Mouse (Mus musculus) MEL (cell line): ENCODE measurements around the gene Fgf12. TPM values are rescaled to one million over a fixed set of nuclear protein-coding genes. Genes with fewer than 3 reads are reported as not detected.

ENCODE experiments used
- DNase-seq: peaks from one replicate; pipeline ENCODE4 v3.0.0; 2011; ENCODE audit warnings: low read depth, low spot score
- H3K27ac ChIP-seq: 2 replicates; pipeline ENCODE4 v1.5.1; 2012; ENCODE audit warnings: low read depth, mild to moderate bottlenecking, control low read depth, low read length, moderate library complexity; ENCODE audit not compliant: control insufficient read depth
- H3K27me3 ChIP-seq, 2 experiments: fragments of 150-350 bp in 1 of 2; sonication (generic) in 1 of 2; 2 replicates each; pipeline ENCODE4 v1.6.1; 2012; ENCODE audit warnings: low read length in 2 of 2, mild to moderate bottlenecking in 2 of 2, improper control_type of control experiment in 1 of 2, moderate library complexity in 1 of 2; ENCODE audit not compliant: insufficient read depth in 2 of 2, control insufficient read depth in 1 of 2
- H3K36me3 ChIP-seq, 2 experiments: 2 replicates each; pipeline ENCODE4 v1.6.1; 2012 to 2014; ENCODE audit warnings: low read length in 2 of 2, improper control_type of control experiment in 1 of 2, inconsistent platforms in 1 of 2, mild to moderate bottlenecking in 1 of 2; ENCODE audit not compliant: insufficient read depth in 2 of 2, control insufficient read depth in 1 of 2
- H3K4me1 ChIP-seq, 2 experiments: fragments of 150-350 bp in 1 of 2; sonication (generic) in 1 of 2; 2 replicates each; pipeline ENCODE4 v1.6.1; 2012; ENCODE audit warnings: low read length in 2 of 2, improper control_type of control experiment in 1 of 2, mild to moderate bottlenecking in 1 of 2; ENCODE audit not compliant: insufficient read depth in 2 of 2, control insufficient read depth in 1 of 2
- H3K4me3 ChIP-seq, 2 experiments: fragments of 150-350 bp in 1 of 2; sonication (generic) in 1 of 2; 2 replicates each; pipeline ENCODE4 v1.5.1; 2012; ENCODE audit warnings: low read depth in 2 of 2, low read length in 2 of 2, mild to moderate bottlenecking in 2 of 2, moderate library complexity in 2 of 2, control low read depth in 1 of 2, improper control_type of control experiment in 1 of 2; ENCODE audit not compliant: control insufficient read depth in 1 of 2, insufficient read depth in 1 of 2
- H3K79me2 ChIP-seq: 2 replicates; pipeline ENCODE4 v1.6.1; 2012; ENCODE audit warnings: mild to moderate bottlenecking, low read length, moderate library complexity; ENCODE audit not compliant: control insufficient read depth, poor library complexity, insufficient read depth
- H3K9ac ChIP-seq: 2 replicates; pipeline ENCODE4 v1.6.1; 2012; ENCODE audit warnings: low read depth, mild to moderate bottlenecking, control low read depth, low read length, moderate library complexity; ENCODE audit not compliant: control insufficient read depth, poor library complexity, severe bottlenecking
- H3K9me3 ChIP-seq: fragments of 150-350 bp; sonication (generic); replicated peaks from 2 replicates; pipeline ENCODE4 v1.6.1; 2012; ENCODE audit warnings: mild to moderate bottlenecking, low read length, improper control_type of control experiment, moderate library complexity; ENCODE audit not compliant: insufficient read depth
- BHLHE40 ChIP-seq: IDR thresholded peaks from 2 replicates; pipeline ENCODE4 v1.6.1; 2012; ENCODE audit warnings: low read depth, mild to moderate bottlenecking, inconsistent platforms, low read length, improper control_type of control experiment, borderline replicate concordance
- CHD2 ChIP-seq: IDR thresholded peaks from 2 replicates; pipeline ENCODE4 v1.6.1; 2011; ENCODE audit warnings: low read length, improper control_type of control experiment
- CTCF ChIP-seq, 3 experiments: IDR thresholded peaks in 2 of 3; conservative IDR thresholded peaks in 1 of 3; 2 replicates each; pipeline ENCODE4 v1.5.1; 2011 to 2012; ENCODE audit warnings: low read length in 3 of 3, low read depth in 2 of 3, mild to moderate bottlenecking in 2 of 3, improper control_type of control experiment in 1 of 3, inconsistent platforms in 1 of 3, mixed read lengths in 1 of 3, moderate library complexity in 1 of 3; ENCODE audit not compliant: control insufficient read depth in 1 of 3, insufficient read depth in 1 of 3, poor library complexity in 1 of 3, severe bottlenecking in 1 of 3
- E2F4 ChIP-seq: IDR thresholded peaks from 2 replicates; pipeline ENCODE4 v1.6.1; 2011; ENCODE audit warnings: low read depth, low read length, improper control_type of control experiment, borderline replicate concordance
- EP300 ChIP-seq, 2 experiments: IDR thresholded peaks; 2 replicates each; pipeline ENCODE4 v1.6.1; 2011; ENCODE audit warnings: improper control_type of control experiment in 2 of 2, low read length in 2 of 2, low read depth in 1 of 2, mild to moderate bottlenecking in 1 of 2
- NRF1 ChIP-seq: IDR thresholded peaks from 2 replicates; pipeline ENCODE4 v1.6.1; 2014; ENCODE audit warnings: low read depth, mild to moderate bottlenecking, inconsistent platforms, low read length, improper control_type of control experiment, moderate library complexity; ENCODE audit not compliant: poor library complexity, insufficient read depth, severe bottlenecking
- POLR2AphosphoS2 ChIP-seq: IDR thresholded peaks from 2 replicates; pipeline ENCODE4 v1.6.1; 2011; ENCODE audit warnings: low read length, improper control_type of control experiment
- RAD21 ChIP-seq: IDR thresholded peaks from 2 replicates; pipeline ENCODE4 v1.6.1; 2011; ENCODE audit warnings: mild to moderate bottlenecking, low read depth, low read length, improper control_type of control experiment
- SMC3 ChIP-seq: IDR thresholded peaks from 2 replicates; pipeline ENCODE4 v1.6.1; 2011; ENCODE audit warnings: low read depth, low read length, improper control_type of control experiment
- TCF12 ChIP-seq: IDR thresholded peaks from 2 replicates; pipeline ENCODE4 v1.6.1; 2014; ENCODE audit warnings: low read depth, mild to moderate bottlenecking, inconsistent platforms, low read length, improper control_type of control experiment, moderate library complexity
- UBTF ChIP-seq: IDR thresholded peaks from 2 replicates; pipeline ENCODE4 v1.6.1; 2012; ENCODE audit warnings: low read depth, mild to moderate bottlenecking, inconsistent platforms, low read length, improper control_type of control experiment, moderate library complexity, borderline replicate concordance; ENCODE audit not compliant: insufficient read depth
- USF1 ChIP-seq: IDR thresholded peaks from 2 replicates; pipeline ENCODE4 v1.6.1; 2014; ENCODE audit warnings: low read depth, mild to moderate bottlenecking, inconsistent platforms, low read length, improper control_type of control experiment, moderate library complexity
- ZC3H11A ChIP-seq: IDR thresholded peaks from 2 replicates; pipeline ENCODE4 v1.6.1; 2012; ENCODE audit warnings: low read depth, mild to moderate bottlenecking, inconsistent platforms, low read length, improper control_type of control experiment
- ZKSCAN1 ChIP-seq: IDR thresholded peaks from 2 replicates; pipeline ENCODE4 v1.6.1; 2012; ENCODE audit warnings: low read depth, mild to moderate bottlenecking, inconsistent platforms, low read length, improper control_type of control experiment, moderate library complexity
- ZNF384 ChIP-seq: IDR thresholded peaks from 2 replicates; pipeline ENCODE4 v1.6.1; 2012; ENCODE audit warnings: low read depth, mild to moderate bottlenecking, inconsistent platforms, low read length, improper control_type of control experiment
- polyA plus RNA-seq, 2 experiments: library from polyadenylated mRNA; stranded (reverse) in 1 of 2; unstranded in 1 of 2; fragments of >175 nt in 1 of 2; fragments of >200 nt in 1 of 2; gene quantifications; 2 replicates each; pipeline versions ENCODE4 v1.2.1 to v1.2.4; 2012; ENCODE audit warnings: low replicate concordance in 2 of 2, low read depth in 1 of 2; ENCODE audit not compliant: insufficient read length in 2 of 2, insufficient read depth in 1 of 2, missing spikeins in 1 of 2
- total RNA-seq: library from RNA; depleted of rRNA; stranded (reverse); fragments of 300-350 nt; gene quantifications from 2 replicates; pipeline ENCODE4 v1.2.3, GENCODE M21; 2012

Gene Fgf12
- total and polyA plus RNA-seq, 3 experiments = not detected

GRCm38 (mm10) chr16:28539423-28539822 lies 213.4 kb downstream of the Fgf12 start:
- Histone ChIP-seq H3K9me3 (no peaks in the 10 kb centered on the region), H3K27ac (no peak overlapping the region), H3K4me1 (no peaks in the 10 kb centered on the region), H3K9ac (no peak overlapping the region), H3K79me2 (no peaks in the 10 kb centered on the region), H3K27me3 (no peaks in the 10 kb centered on the region), H3K4me3 (no peak overlapping the region), H3K36me3 (no peaks in the 10 kb centered on the region)
- no peak for DNase-seq
- TF ChIP-seq SMC3 = no peak
- no peak for TF ChIP-seq UBTF
- TF ChIP-seq NRF1 = no peak
- TF ChIP-seq BHLHE40 = no peak
- no peak for TF ChIP-seq ZKSCAN1
- no peak for TF ChIP-seq USF1

DNA sequence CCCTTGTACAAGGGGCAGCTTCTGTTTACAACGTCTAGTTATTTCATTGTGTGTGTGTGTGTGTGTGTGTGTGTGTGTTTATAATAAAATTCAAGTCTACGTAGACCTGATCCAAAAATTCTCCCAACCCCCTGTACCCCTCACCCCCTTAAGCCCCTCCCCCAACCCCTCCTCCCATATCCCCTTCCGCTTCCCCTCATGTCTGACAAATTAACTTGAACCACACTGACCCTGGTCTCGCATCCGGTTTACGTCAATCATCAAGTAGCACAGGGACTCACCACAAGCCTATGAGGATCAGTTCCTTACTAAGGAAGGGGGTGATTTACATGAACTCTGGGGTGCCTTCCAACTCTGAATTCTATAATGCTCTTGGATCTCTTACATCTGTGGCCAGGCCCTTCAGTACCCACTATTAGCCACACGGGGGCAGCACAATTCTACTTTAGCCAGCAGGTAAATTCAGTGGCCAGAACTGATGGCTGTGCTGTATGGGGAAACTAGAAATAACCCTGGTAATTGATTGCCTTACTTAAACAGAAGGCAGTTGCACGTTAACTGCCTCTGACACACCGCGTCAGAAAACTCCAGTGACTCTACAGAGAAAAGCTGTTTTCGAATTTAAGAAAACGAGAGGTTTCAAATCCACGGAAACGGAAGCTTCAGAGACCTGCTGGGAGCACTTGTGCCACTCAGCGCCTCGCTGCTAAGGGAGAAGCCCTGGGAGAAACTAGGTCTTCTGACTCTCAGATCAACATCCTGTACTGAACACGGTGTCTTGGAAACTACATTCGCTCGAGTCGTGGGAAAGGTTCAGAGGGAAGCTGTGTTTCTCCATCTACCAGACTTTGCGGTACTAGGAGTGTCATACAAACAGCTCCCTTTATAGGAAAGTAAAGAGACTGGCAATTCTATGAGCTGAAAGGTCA lies 235.0 kb downstream of the Fgf12 start:
- no peak overlapping the region for H3K4me3 ChIP-seq
- no peaks in the 10 kb centered on the region for H3K9me3 ChIP-seq
- no peaks in the 10 kb centered on the region for H3K4me1 ChIP-seq
- H3K36me3 ChIP-seq = no peaks in the 10 kb centered on the region
- no peaks in the 10 kb centered on the region for H3K79me2 ChIP-seq
- TF ChIP-seq E2F4 (no peak), RAD21 (peak; percentile 74), USF1 (no peak), SMC3 (peak; percentile 51), POLR2AphosphoS2 (no peak), TCF12 (no peak), ZC3H11A (peak; percentile 34; the same call in 1 of the 2 replicates), CTCF (IDR thresholded peaks at IDR 0.05 in 2 of 3, conservative IDR thresholded peaks at IDR 0.05 in 1 of 3; ENCODE audit: control insufficient read depth in 1 of 3, insufficient read depth in 1 of 3, low read depth in 2 of 3, low read length in 3 of 3, poor library complexity in 1 of 3, severe bottlenecking in 1 of 3) (peak; percentile 76 to 78 (median 77))
- H3K9ac ChIP-seq = no peak overlapping the region
- DNase-seq = peak; percentile 64
- H3K27ac ChIP-seq = no peak overlapping the region
- H3K27me3 ChIP-seq = no peaks in the 10 kb centered on the region

DNA sequence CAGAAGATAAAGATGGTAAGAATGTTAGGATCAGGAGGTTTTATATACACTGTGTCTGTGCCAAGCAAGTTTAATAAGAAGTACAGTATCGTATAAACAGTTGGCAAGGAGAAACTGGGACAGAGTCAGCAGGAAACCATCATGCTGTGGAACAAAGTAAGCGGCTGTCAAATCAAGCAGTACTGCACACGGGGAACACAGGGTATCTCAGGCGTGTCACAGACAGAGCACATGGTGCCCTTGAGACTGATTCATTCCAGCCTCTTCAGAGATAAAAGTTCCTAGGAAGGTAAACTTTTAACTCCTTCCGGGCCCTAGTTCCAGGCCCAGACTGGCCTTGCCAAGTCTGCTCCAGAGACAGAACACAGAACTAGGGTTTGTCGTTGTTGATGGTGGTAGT lies 240.4 kb downstream of the Fgf12 start:
- H3K4me3 ChIP-seq = no peak overlapping the region
- H3K27me3 ChIP-seq = no peaks in the 10 kb centered on the region
- H3K4me1 ChIP-seq = no peaks in the 10 kb centered on the region
- TF ChIP-seq POLR2AphosphoS2 (no peak), CHD2 (no peak), ZNF384 (no peak), EP300 (IDR thresholded peaks at IDR 0.05; ENCODE audit: low read depth in 1 of 2, low read length in 2 of 2) (no peak)
- no peak overlapping the region for H3K9ac ChIP-seq
- no peaks in the 10 kb centered on the region for H3K79me2 ChIP-seq
- H3K27ac ChIP-seq = no peak overlapping the region
- no peak for DNase-seq
- H3K9me3 ChIP-seq = no peaks in the 10 kb centered on the region
- H3K36me3 ChIP-seq = no peaks in the 10 kb centered on the region
